Mouse (Mus musculus) urinary bladder, postnatal 36 days (tissue): ENCODE measurements around the gene Nxn.

Experiments used
- DNase-seq, 2 experiments: peaks; one replicate each; pipeline ENCODE4 v3.0.0; 2022; ENCODE audit warnings: low spot score in 2 of 2, mixed read lengths in 1 of 2

Nxn gene

GRCm38 (mm10) chr11:76261224-76261623 is 137.7 kb downstream of the Nxn start:
- DNase-seq, result no peak

- DNase-seq, result no peak
Observed at GRCm38 (mm10) chr11:76260208-76261050, 138.5 kb downstream of the Nxn start.

GRCm38 (mm10) chr11:76258511-76258910 is 140.4 kb downstream of the Nxn start:
- no peak for DNase-seq

GRCm38 (mm10) chr11:76257386-76257785 is 141.6 kb downstream of the Nxn start:
- no peak for DNase-seq

GRCm38 (mm10) chr11:76256129-76256528 is 142.8 kb downstream of the Nxn start:
- DNase-seq, result no peak

- DNase-seq, result peak; percentile 24 to 27
Observed at GRCm38 (mm10) chr11:76255431-76256001, 143.4 kb downstream of the Nxn start.

- no peak for DNase-seq
Observed at GRCm38 (mm10) chr11:76253918-76254264, 145.0 kb downstream of the Nxn start.

- peak; percentile 84 to 87 for DNase-seq
Observed at GRCm38 (mm10) chr11:76253145-76253917, 145.6 kb downstream of the Nxn start.

GRCm38 (mm10) chr11:76252036-76252435 is 146.9 kb downstream of the Nxn start:
- peak in 1 of 2 experiments; percentile 29 for DNase-seq

- no peak for DNase-seq
Observed at GRCm38 (mm10) chr11:76247239-76247638, 151.7 kb downstream of the Nxn start.

- DNase-seq, result no peak
Observed at GRCm38 (mm10) chr11:76246439-76246838, 152.5 kb downstream of the Nxn start.

GRCm38 (mm10) chr11:76243811-76244546 is 155.0 kb downstream of the Nxn start:
- DNase-seq, result no peak

- peak; percentile 91 for DNase-seq
Observed at GRCm38 (mm10) chr11:76242901-76243810, 155.8 kb downstream of the Nxn start, which contains the start of the genes Mrm3 and Glod4. TSS of gene Mrm3 (plus strand) at chr11:76243715. TSS of gene Glod4 (minus strand) at chr11:76243725.

- DNase-seq, result no peak
Observed at GRCm38 (mm10) chr11:76239750-76240149, 159.2 kb downstream of the Nxn start.

GRCm38 (mm10) chr11:76236136-76236535 is 162.8 kb downstream of the Nxn start:
- DNase-seq, result no peak

- no peak for DNase-seq
Observed at GRCm38 (mm10) chr11:76225051-76225450, 173.9 kb downstream of the Nxn start.

- no peak for DNase-seq
Observed at GRCm38 (mm10) chr11:76224631-76225030, 174.3 kb downstream of the Nxn start.

- peak; percentile 93 to 96 for DNase-seq
Observed at GRCm38 (mm10) chr11:76217390-76217800, 181.5 kb downstream of the Nxn start, which contains the start of the genes Dbil5 and Gemin4. TSS of gene Dbil5 (plus strand) at chr11:76217608. TSS of gene Gemin4 (minus strand) at chr11:76217664.

- DNase-seq, result peak; percentile 46 to 48
Observed at GRCm38 (mm10) chr11:76216681-76217389, 182.1 kb downstream of the Nxn start.

- no peak for DNase-seq
Observed at GRCm38 (mm10) chr11:76216049-76216540, 182.8 kb downstream of the Nxn start.
